ENCODE assay signal across 9 mouse cellular contexts in the genomic region with DNA sequence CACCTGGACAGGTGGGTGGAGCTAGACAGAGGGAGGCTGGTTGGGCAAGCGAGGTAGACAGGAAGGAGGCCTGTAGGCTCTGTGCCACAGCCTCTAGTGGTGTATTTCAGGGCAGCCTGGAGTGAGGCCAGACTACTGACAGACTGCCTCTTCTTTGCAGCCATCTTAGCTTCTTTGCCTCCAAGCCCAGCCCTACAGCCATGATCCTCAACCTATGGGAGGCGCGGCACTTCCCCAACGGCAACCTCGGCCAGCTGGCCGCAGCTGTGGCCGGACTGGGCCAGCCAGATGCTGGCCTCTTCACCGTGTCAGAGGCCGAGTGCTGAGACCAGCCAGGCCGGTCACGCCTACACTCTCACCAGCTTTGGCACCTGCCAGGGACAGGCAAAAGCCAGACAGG. TPM values are rescaled to one million over a fixed set of nuclear protein-coding genes. Genes with fewer than 3 reads are reported as not detected.
A peak's percentile ranks its signal among the peaks of the same experiment; 100 is the strongest.
DNase-seq lines count a peak whose midpoint lies in the region; ATAC-seq and TF ChIP-seq lines count a peak whose summit lies in the region.
"Had no signal": no experiment of that assay in that cellular context is flagged by ENCODE, and none has a peak within 500 bp of the region (broad histone marks: within the 10 kb centered on the region; RNA-seq: fewer than 3 reads in every experiment).

No protein-coding gene starts in this region.

- intact Hi-C loops in heart, postnatal 10 days (cut with DNase I), result no loop called here

- H3K9me3 ChIP-seq in midbrain, embryonic 10.5 days (replicated peaks), result no peaks in the 10 kb centered on the region
- no peaks in the 10 kb centered on the region for H3K9me3 ChIP-seq in midbrain, embryonic 11.5 days (ENCODE audit: control insufficient read depth, low read length)
- H3K9me3 ChIP-seq in stomach, embryonic 16.5 days (replicated peaks; ENCODE audit: control insufficient read depth, low read length), result no peaks in the 10 kb centered on the region
- H3K9me3 ChIP-seq: G1E had no signal

- TF ChIP-seq CTCF in lung, adult 2 months (IDR thresholded peaks at IDR 0.05; ENCODE audit: insufficient read depth, low read length), result no peak

- no peak overlapping the region for H3K9ac ChIP-seq in midbrain, embryonic 11.5 days (ENCODE audit: low read length)
- H3K9ac ChIP-seq in stomach, embryonic 16.5 days (ENCODE audit: low read length), result no peak overlapping the region

- H3K27me3 ChIP-seq in midbrain, embryonic 10.5 days (ENCODE audit: low read depth, poor library complexity, severe bottlenecking), result peaks cover 94% of the 10 kb centered on the region
- no peaks in the 10 kb centered on the region; the same call in 1 of the 2 replicates for H3K27me3 ChIP-seq in midbrain, embryonic 11.5 days (ENCODE audit: control insufficient read depth, insufficient read depth, low read length)
- no peaks in the 10 kb centered on the region for H3K27me3 ChIP-seq in stomach, embryonic 16.5 days (ENCODE audit: control insufficient read depth, insufficient read depth, low read length)

- H3K4me1 ChIP-seq in midbrain, embryonic 10.5 days, result peaks cover 62% of the 10 kb centered on the region
- H3K4me1 ChIP-seq in midbrain, embryonic 11.5 days (ENCODE audit: control insufficient read depth, insufficient read depth, low read length), result peaks cover 29% of the 10 kb centered on the region
- H3K4me1 ChIP-seq in lung, adult 2 months (ENCODE audit: control insufficient read depth, insufficient read depth, low read length), result no peaks in the 10 kb centered on the region
- peaks cover 7% of the 10 kb centered on the region for H3K4me1 ChIP-seq in stomach, embryonic 16.5 days (ENCODE audit: control insufficient read depth, insufficient read depth, low read length)

- no peak overlapping the region for H3K4me3 ChIP-seq in midbrain, embryonic 10.5 days
- H3K4me3 ChIP-seq in midbrain, embryonic 11.5 days (ENCODE audit: low read depth, low read length), result no peak overlapping the region
- H3K4me3 ChIP-seq in lung, adult 2 months (replicated peaks; ENCODE audit: extremely low read depth, low read depth, low read length), result no peak overlapping the region
- no peak overlapping the region for H3K4me3 ChIP-seq in stomach, embryonic 16.5 days (replicated peaks; ENCODE audit: low read length)

- H3K36me3 ChIP-seq in midbrain, embryonic 10.5 days, result 0 out of 2 replicates have a peak, but pooled peaks cover 6% of the 10 kb centered on the region
- no peaks in the 10 kb centered on the region for H3K36me3 ChIP-seq in midbrain, embryonic 11.5 days (ENCODE audit: control insufficient read depth, insufficient read depth, low read length)
- no peaks in the 10 kb centered on the region for H3K36me3 ChIP-seq in stomach, embryonic 16.5 days (ENCODE audit: control insufficient read depth, insufficient read depth, low read length)
- H3K36me3 ChIP-seq: G1E had no signal

- 75% methylated on average over 11 of the region's 11 CpGs for WGBS in midbrain, embryonic 10.5 days
- 76% methylated on average over 11 of the region's 11 CpGs for WGBS in midbrain, embryonic 11.5 days
- 55% methylated on average over 11 of the region's 11 CpGs for WGBS in lung, adult 2 months
- 47% methylated on average over 11 of the region's 11 CpGs for whole genome bisulfite sequencing in stomach, embryonic 16.5 days

- DNase-seq in heart, postnatal 10 days, result peak; percentile 31 to 42
- no peak for DNase-seq in heart, adult 11 months
- no peak for DNase-seq in midbrain, embryonic 10.5 days (ENCODE audit: low spot score)
- DNase-seq in midbrain, embryonic 11.5 days (ENCODE audit: low spot score, missing footprints), result no peak
- DNase-seq in lung, adult 2 months, result peak; percentile 51
- DNase-seq: kidney, postnatal 36 days had no signal

- no peak overlapping the region for H3K4me2 ChIP-seq in midbrain, embryonic 11.5 days
- H3K4me2 ChIP-seq in stomach, embryonic 16.5 days (ENCODE audit: low read depth, low read length), result no peak overlapping the region

- H3K27ac ChIP-seq in midbrain, embryonic 10.5 days (replicated peaks), result peak overlapping the region; percentile 34; the same call in 1 of the 2 replicates
- H3K27ac ChIP-seq in midbrain, embryonic 11.5 days (ENCODE audit: low read depth, low read length), result no peak overlapping the region
- no peak overlapping the region for H3K27ac ChIP-seq in stomach, embryonic 16.5 days (ENCODE audit: low read length)

- no peak for ATAC-seq in midbrain, embryonic 11.5 days (ENCODE audit: low FRiP score)
- peak; percentile 48; the same call in 1 of the 2 replicates for ATAC-seq in stomach, embryonic 16.5 days (ENCODE audit: insufficient read depth, low FRiP score)
- ATAC-seq in megakaryocyte-erythroid progenitor cell, adult 5-6 weeks (replicated peaks; ENCODE audit: low FRiP score, low TSS enrichment, poor library complexity, severe bottlenecking), result no peak

- no peak for TF ChIP-seq POLR2A in lung, adult 2 months (IDR thresholded peaks at IDR 0.05; ENCODE audit: borderline replicate concordance, extremely low read depth, low read depth, low read length)

RNA-seq across cellular contexts. Expression of a gene that starts 16.5 kb away (rescaled TPM):
- under 1 TPM; 0.87 to 0.89 TPM for total RNA-seq in heart, postnatal 10 days (2021)
- polyA plus RNA-seq in midbrain, embryonic 10.5 days (2016; fragmentation: Nextera tagmentation; extraction: Ambion mirVana), result 1.1 and 1.4 TPM in 2 replicates
- polyA plus RNA-seq in midbrain, embryonic 11.5 days (2014; fragmentation: Nextera tagmentation; extraction: Ambion mirVana), result 0.94 and 0.95 TPM in 2 replicates
- 3.4 and 5.2 TPM in 2 replicates for polyA plus RNA-seq in lung, adult 2 months (2012; rRNA removed)
- 2.6 and 2.9 TPM in 2 replicates for polyA plus RNA-seq in stomach, embryonic 16.5 days (2015; fragmentation: Nextera tagmentation; extraction: Ambion mirVana)
- total RNA-seq in megakaryocyte-erythroid progenitor cell, adult 5-6 weeks (2014; fragmentation: Nextera tagmentation), result 2.6 TPM in 1 of 2 replicates, not detected in the other
- total RNA-seq in megakaryocyte-erythroid progenitor cell, adult 5-6 weeks (2017), result 0.38 and 1.9 TPM in 2 replicates

RNA-seq across cellular contexts. Expression of a gene that starts 55.4 kb away (rescaled TPM):
- 1 to 10 TPM; 1.0 to 1.6 TPM for total RNA-seq in heart, postnatal 10 days (2021)
- polyA plus RNA-seq in midbrain, embryonic 10.5 days (2016; fragmentation: Nextera tagmentation; extraction: Ambion mirVana), result 2.8 TPM in 2 replicates
- polyA plus RNA-seq in midbrain, embryonic 11.5 days (2014; fragmentation: Nextera tagmentation; extraction: Ambion mirVana), result 2.2 and 2.9 TPM in 2 replicates
- 2.9 and 3.7 TPM in 2 replicates for polyA plus RNA-seq in lung, adult 2 months (2012; rRNA removed)
- 2.2 and 2.3 TPM in 2 replicates for polyA plus RNA-seq in stomach, embryonic 16.5 days (2015; fragmentation: Nextera tagmentation; extraction: Ambion mirVana)
- 0.04 TPM in 1 of 2 replicates, not detected in the other for total RNA-seq in megakaryocyte-erythroid progenitor cell, adult 5-6 weeks (2014; fragmentation: Nextera tagmentation)
- 0.27 TPM in 1 of 2 replicates, not detected in the other for total RNA-seq in megakaryocyte-erythroid progenitor cell, adult 5-6 weeks (2017)
- total RNA-seq: G1E had no signal

Comparison
In these comparisons a context has a peak if more than half of its experiments do, and no peak if none do; other contexts are left out.
1. DNase-seq: peak in heart, postnatal 10 days (2 of 2) and lung, adult 2 months (single experiment); none in heart, adult 11 months (single experiment), midbrain, embryonic 10.5 days (single experiment) and midbrain, embryonic 11.5 days (single experiment).